Mouse (Mus musculus) lung, embryonic 15.5 days (tissue): Measurements from ENCODE around the gene B130006D01Rik. TPM values are rescaled to one million over a fixed set of nuclear protein-coding genes. Genes with fewer than 3 reads are reported as not detected.

Experiments
- polyA plus RNA-seq: library from polyadenylated mRNA; unstranded; fragments of >200 nt; fragmentation: Nextera tagmentation; extraction: Ambion mirVana; gene quantifications from 2 replicates; pipeline ENCODE4 v1.2.1, GENCODE M21; 2015

Gene B130006D01Rik
- polyA plus RNA-seq, 1 experiment from 2014 or later: 1.4 TPM

Other genes starting within 250 kb of the B130006D01Rik start
- gene Nxph3, start 209.0 kb upstream of the B130006D01Rik start, polyA plus RNA-seq: 0.29 and 0.31 TPM in 2 replicates
- gene Ngfr, start 135.9 kb upstream of the B130006D01Rik start, polyA plus RNA-seq: 3.4 and 5.1 TPM in 2 replicates
- 199 and 205 TPM in 2 replicates for gene Phb, start 56.6 kb upstream of the B130006D01Rik start, polyA plus RNA-seq
- gene Zfp652, start 10.9 kb upstream of the B130006D01Rik start, polyA plus RNA-seq: 22.9 and 24.1 TPM in 2 replicates
- gene Phospho1, start 100.9 kb downstream of the B130006D01Rik start, polyA plus RNA-seq: 0.32 and 0.84 TPM in 2 replicates
- gene Gngt2, start 113.6 kb downstream of the B130006D01Rik start, polyA plus RNA-seq: 18.9 and 20.9 TPM in 2 replicates
- 11.4 and 19.7 TPM in 2 replicates for gene Abi3, start 118.9 kb downstream of the B130006D01Rik start, polyA plus RNA-seq
- gene B4galnt2, start 191.3 kb downstream of the B130006D01Rik start, polyA plus RNA-seq: 0.13 and 0.30 TPM in 2 replicates